Mouse (Mus musculus) spleen, embryonic (tissue): Measurements from ENCODE around the gene Foxc2.

Experiments used
- CTCF ChIA-PET: fragments of 350-600 bp; sonication (Branson Sonifier 250); formaldehyde crosslinking; loops from one replicate; lab custom pipeline; 2022; lab: Charles Lee

Foxc2 gene

GRCm38 (mm10) chr8:121118634-121119420, 2.9 kb downstream of the Foxc2 start:
- CTCF ChIA-PET = interaction anchor here (0.9 to 1.2 kb wide), 2 partner anchors 10 to 14 kb away, joined by 3 to 5 read pairs; no protein-coding TSS in a partner anchor

GRCm38 (mm10) chr8:121119635-121120455, 3.9 kb downstream of the Foxc2 start:
- CTCF ChIA-PET = no interaction called here

- CTCF ChIA-PET = no interaction called here
These were observed 4.8 kb downstream of the Foxc2 start for GRCm38 (mm10) chr8:121120456-121121419.

GRCm38 (mm10) chr8:121121704-121122103, 5.7 kb downstream of the Foxc2 start:
- CTCF ChIA-PET = no interaction called here

- CTCF ChIA-PET = no interaction called here
These were observed 6.4 kb downstream of the Foxc2 start for GRCm38 (mm10) chr8:121122368-121122767.

GRCm38 (mm10) chr8:121123113-121123512, 7.1 kb downstream of the Foxc2 start:
- CTCF ChIA-PET = no interaction called here

GRCm38 (mm10) chr8:121124547-121125239, 8.7 kb downstream of the Foxc2 start:
- CTCF ChIA-PET = no interaction called here

GRCm38 (mm10) chr8:121125311-121125876, 9.4 kb downstream of the Foxc2 start:
- CTCF ChIA-PET = no interaction called here

GRCm38 (mm10) chr8:121126191-121126590, 10.2 kb downstream of the Foxc2 start:
- CTCF ChIA-PET = no interaction called here

- CTCF ChIA-PET = no interaction called here
These were observed 10.7 kb downstream of the Foxc2 start for GRCm38 (mm10) chr8:121126694-121127093.

- CTCF ChIA-PET = no interaction called here
These were observed 11.3 kb downstream of the Foxc2 start for GRCm38 (mm10) chr8:121127291-121127701.

GRCm38 (mm10) chr8:121127756-121128375, 11.9 kb downstream of the Foxc2 start, which contains the start of gene Foxl1:
Foxl1 (plus strand) TSS chr8:121127940.
- CTCF ChIA-PET = no interaction called here

GRCm38 (mm10) chr8:121128531-121129264, 12.7 kb downstream of the Foxc2 start:
- CTCF ChIA-PET = no interaction called here

- CTCF ChIA-PET = no interaction called here
These were observed 13.4 kb downstream of the Foxc2 start for GRCm38 (mm10) chr8:121129265-121129940.

- CTCF ChIA-PET = no interaction called here
These were observed 14.6 kb downstream of the Foxc2 start for GRCm38 (mm10) chr8:121130522-121130921.

GRCm38 (mm10) chr8:121132961-121133513, 17.1 kb downstream of the Foxc2 start:
- CTCF ChIA-PET = no interaction called here

GRCm38 (mm10) chr8:121134102-121134501, 18.1 kb downstream of the Foxc2 start:
- CTCF ChIA-PET = no interaction called here

GRCm38 (mm10) chr8:121134512-121134911, 18.5 kb downstream of the Foxc2 start:
- CTCF ChIA-PET = no interaction called here
